Mouse (Mus musculus) cortical plate, adult 2 months (tissue): ENCODE results near the gene Hibadh.

ENCODE experiments used
- CTCF ChIP-seq: fragments of 200-500 bp; IDR thresholded peaks from 2 replicates; pipeline ENCODE4 v1.5.1; 2011; ENCODE audit warnings: mild to moderate bottlenecking, control low read depth, low read length; ENCODE audit not compliant: insufficient read depth; ENCODE audit errors: extremely low read depth
- POLR2A ChIP-seq: fragments of 200-500 bp; IDR thresholded peaks from 2 replicates; pipeline ENCODE4 v1.6.1; 2011; ENCODE audit warnings: mild to moderate bottlenecking, low read length, control low read depth; ENCODE audit not compliant: insufficient read depth; ENCODE audit errors: extremely low read depth

- TF ChIP-seq CTCF, result no peak
- no peak for TF ChIP-seq POLR2A
Observed at GRCm38 (mm10) chr6:52648031-52648430, 7.8 kb upstream of the Hibadh start.
